Comparison of ENCODE assay signal across 11 mouse cellular contexts in genomic region chr3:138771549-138772333, GRCm38 (mm10). TPM values are rescaled to one million over a fixed set of nuclear protein-coding genes. Genes with fewer than 3 reads are reported as not detected.
DNase-seq lines count a peak whose midpoint lies in the region; ATAC-seq and TF ChIP-seq lines count a peak whose summit lies in the region.
"Had no signal": no experiment of that assay in that cellular context is flagged by ENCODE, and none has a peak within 500 bp of the region (broad histone marks: within the 10 kb centered on the region; RNA-seq: fewer than 3 reads in every experiment).

No protein-coding gene starts in this region.

- H3K27ac ChIP-seq in hindbrain, postnatal 0 days, result no peak overlapping the region
- H3K27ac ChIP-seq in hindbrain, embryonic 14.5 days, result no peak overlapping the region
- H3K27ac ChIP-seq in forebrain, embryonic 14.5 days (ENCODE audit: low read depth, low read length), result no peak overlapping the region
- H3K27ac ChIP-seq: midbrain, embryonic 12.5 days had no signal

- no peaks in the 10 kb centered on the region for H3K36me3 ChIP-seq in hindbrain, postnatal 0 days (ENCODE audit: insufficient read depth, low read length)
- no peaks in the 10 kb centered on the region for H3K36me3 ChIP-seq in hindbrain, embryonic 14.5 days (replicated peaks; ENCODE audit: control insufficient read depth, insufficient read depth)
- no peaks in the 10 kb centered on the region for H3K36me3 ChIP-seq in forebrain, embryonic 14.5 days (ENCODE audit: control insufficient read depth, insufficient read depth, low read length)
- H3K36me3 ChIP-seq: midbrain, embryonic 12.5 days had no signal

- TF ChIP-seq CTCF in hindbrain, postnatal 0 days (IDR thresholded peaks at IDR 0.05; ENCODE audit: low read depth), result 0 out of 2 replicates have a peak, but pooled peaks have one; percentile 1
- peak; percentile 70 for TF ChIP-seq CTCF in Patski (IDR thresholded peaks at IDR 0.05)

- no peak for ATAC-seq in hindbrain, postnatal 0 days
- no peak for ATAC-seq in hindbrain, embryonic 14.5 days (ENCODE audit: low FRiP score)
- peak; percentile 57 for ATAC-seq in Patski
- peak; percentile 24; the same call in 1 of the 2 replicates for ATAC-seq in megakaryocyte, adult 5-6 weeks (ENCODE audit: poor library complexity, severe bottlenecking)
- no peak for ATAC-seq in forebrain, embryonic 14.5 days

- H3K4me3 ChIP-seq in hindbrain, postnatal 0 days (ENCODE audit: low read length), result no peak overlapping the region
- H3K4me3 ChIP-seq in hindbrain, embryonic 14.5 days (replicated peaks; ENCODE audit: low read length), result no peak overlapping the region
- no peak overlapping the region for H3K4me3 ChIP-seq in forebrain, embryonic 14.5 days (ENCODE audit: low read depth, low read length)
- H3K4me3 ChIP-seq: midbrain, embryonic 12.5 days had no signal

- no peak overlapping the region for H3K9ac ChIP-seq in hindbrain, postnatal 0 days (replicated peaks; ENCODE audit: low read length)
- no peak overlapping the region for H3K9ac ChIP-seq in hindbrain, embryonic 14.5 days
- no peak overlapping the region for H3K9ac ChIP-seq in forebrain, embryonic 14.5 days (ENCODE audit: low read length)
- H3K9ac ChIP-seq: lung, embryonic 14.5 days; midbrain, embryonic 12.5 days had no signal

- no peaks in the 10 kb centered on the region for H3K27me3 ChIP-seq in hindbrain, postnatal 0 days (ENCODE audit: insufficient read depth, low read length)
- H3K27me3 ChIP-seq in hindbrain, embryonic 14.5 days (ENCODE audit: control insufficient read depth, insufficient read depth, low read length), result no peaks in the 10 kb centered on the region
- no peaks in the 10 kb centered on the region for H3K27me3 ChIP-seq in Patski
- no peaks in the 10 kb centered on the region for H3K27me3 ChIP-seq in forebrain, embryonic 14.5 days (replicated peaks; ENCODE audit: control insufficient read depth, insufficient read depth, low read length)
- H3K27me3 ChIP-seq: midbrain, embryonic 12.5 days had no signal

- no peak for DNase-seq in hindbrain, postnatal 0 days (ENCODE audit: low spot score)
- DNase-seq in hindbrain, embryonic 14.5 days (ENCODE audit: low spot score), result no peak
- DNase-seq in 416B (ENCODE audit: low read depth) (peak; percentile 68), Patski (ENCODE audit: low read depth, low spot score) (peak; percentile 71)
- no peak for DNase-seq in embryo, embryonic 10 days (ENCODE audit: low spot score)
- no peak for DNase-seq in kidney, postnatal 10 days
- DNase-seq in forebrain, embryonic 14.5 days (ENCODE audit: low spot score), result no peak
- DNase-seq: kidney, postnatal 4 days; lung, embryonic 14.5 days had no signal

- H3K4me1 ChIP-seq in hindbrain, postnatal 0 days (ENCODE audit: insufficient read depth, low read length), result peaks cover 8% of the 10 kb centered on the region
- peaks cover 51% of the 10 kb centered on the region for H3K4me1 ChIP-seq in hindbrain, embryonic 14.5 days (replicated peaks; ENCODE audit: control insufficient read depth, insufficient read depth, low read length)
- peaks cover 15% of the 10 kb centered on the region for H3K4me1 ChIP-seq in forebrain, embryonic 14.5 days (ENCODE audit: control insufficient read depth, insufficient read depth, low read length)

- in situ Hi-C loops in Patski (cut with MboI; ENCODE audit: low pct_unique_long_range_greater_than_20kb), result no loop called here

- CTCF ChIA-PET in Patski (lab: Charles Lee), result interaction anchor here (0.6 to 2.2 kb wide), 10 partner anchors 10 to 135 kb away, joined by 3 to 8 read pairs (median 4); no protein-coding TSS in a partner anchor

- 87% methylated on average over 12 of the region's 12 CpGs for WGBS in hindbrain, postnatal 0 days
- 91% methylated on average over 12 of the region's 12 CpGs for WGBS in hindbrain, embryonic 14.5 days
- WGBS in forebrain, embryonic 14.5 days, result 91% methylated on average over 12 of the region's 12 CpGs

- no peaks in the 10 kb centered on the region for H3K9me3 ChIP-seq in hindbrain, postnatal 0 days (ENCODE audit: low read length)
- no peaks in the 10 kb centered on the region for H3K9me3 ChIP-seq in hindbrain, embryonic 14.5 days (ENCODE audit: control insufficient read depth, low read length)
- H3K9me3 ChIP-seq in forebrain, embryonic 14.5 days (replicated peaks; ENCODE audit: control insufficient read depth, low read length), result no peaks in the 10 kb centered on the region
- H3K9me3 ChIP-seq: midbrain, embryonic 12.5 days had no signal

- POLR2A ChIA-PET in Patski (lab: Charles Lee), result interaction anchor here (1.0 to 1.5 kb wide), 3 partner anchors 10 to 30 kb away, joined by 3 to 4 read pairs (median 3); partner anchors contain the start of gene Tspan5

- no peak overlapping the region for H3K4me2 ChIP-seq in hindbrain, postnatal 0 days (ENCODE audit: low read depth, low read length)
- H3K4me2 ChIP-seq in hindbrain, embryonic 14.5 days (replicated peaks), result no peak overlapping the region
- H3K4me2 ChIP-seq in forebrain, embryonic 14.5 days (ENCODE audit: low read length), result no peak overlapping the region
- H3K4me2 ChIP-seq: lung, embryonic 14.5 days; midbrain, embryonic 12.5 days had no signal

RNA-seq across cellular contexts. Expression of gene Tspan5, which starts 29.7 kb away (rescaled TPM):
- total RNA-seq in hindbrain, postnatal 0 days (2014; rRNA removed), result 135 and 144 TPM in 2 replicates
- 85.6 and 86.0 TPM in 2 replicates for polyA plus RNA-seq in hindbrain, postnatal 0 days (2015; fragmentation: Nextera tagmentation; extraction: Ambion mirVana)
- 115 and 130 TPM in 2 replicates for polyA plus RNA-seq in hindbrain, embryonic 14.5 days (2014; fragmentation: Nextera tagmentation; extraction: Ambion mirVana)
- 62.0 TPM for polyA plus RNA-seq in Patski (2021)
- 24.4 TPM in 2 replicates for total RNA-seq in megakaryocyte, adult 5-6 weeks (2015)
- total RNA-seq in megakaryocyte, adult 5-6 weeks (2017), result 30.8 and 39.0 TPM in 2 replicates
- polyA plus RNA-seq in forebrain, embryonic 14.5 days (2014; fragmentation: Nextera tagmentation; extraction: Ambion mirVana), result 79.7 and 82.3 TPM in 2 replicates

Comparison
In these comparisons a context has a peak if more than half of its experiments do, and no peak if none do; other contexts are left out.
1. ATAC-seq: peak in Patski (single experiment) and megakaryocyte, adult 5-6 weeks (single experiment); none in hindbrain, postnatal 0 days (single experiment), hindbrain, embryonic 14.5 days (single experiment) and forebrain, embryonic 14.5 days (single experiment).
2. DNase-seq: peak in 416B (single experiment) and Patski (single experiment); none in hindbrain, postnatal 0 days (single experiment), hindbrain, embryonic 14.5 days (single experiment), embryo, embryonic 10 days (single experiment), kidney, postnatal 10 days (single experiment) and forebrain, embryonic 14.5 days (single experiment).